Mouse (Mus musculus): ENCODE measurements at regions not wholly inside any gene's neighbourhood (a gene's known extent, or its start where the extent isn't known, plus 50 kb on each side); places are given as distances from the start of the nearest gene placed in this dataset.
A peak's percentile ranks its signal among the peaks of the same experiment; 100 is the strongest.

GRCm38 (mm10) chr7:115362117-115362516, 618.6 kb downstream of the Insc start:
- in situ Hi-C loops (cut with MboI; ENCODE audit: low pct_ligation_motif_present, low pct_unique_long_range_greater_than_20kb, low sequenced_read_pairs) (no loop called here), dilution Hi-C loops (cut with MboI; ENCODE audit: extremely low pct_ligation_motif_present, extremely low pct_unique_long_range_greater_than_20kb, low sequenced_read_pairs) (no loop called here)
- TF ChIP-seq BHLHE40 (IDR thresholded peaks at IDR 0.05; ENCODE audit: low read depth, low read length) (no peak), JUN (IDR thresholded peaks at IDR 0.05; ENCODE audit: insufficient read depth, low read depth, low read length) (no peak), PAX5 (IDR thresholded peaks at IDR 0.05; ENCODE audit: low read length) (no peak), CTCF (conservative IDR thresholded peaks at IDR 0.05 in 1 of 2, IDR thresholded peaks at IDR 0.05 in 1 of 2; ENCODE audit: low read depth in 2 of 2, low read length in 2 of 2) (peak in 1 of 2 experiments; percentile 19; a peak in 1 of 4 replicates), ZMIZ1 (IDR thresholded peaks at IDR 0.05; ENCODE audit: low read depth, low read length) (no peak), E2F4 (IDR thresholded peaks at IDR 0.05; ENCODE audit: insufficient replicate concordance, low read depth, low read length) (no peak), EP300 (IDR thresholded peaks at IDR 0.05; ENCODE audit: low read length) (no peak), ZKSCAN1 (IDR thresholded peaks at IDR 0.05; ENCODE audit: borderline replicate concordance, low read depth, low read length) (no peak)

GRCm38 (mm10) chr7:115366910-115367309, 623.4 kb downstream of the Insc start:
- H3K9me3 ChIP-seq (replicated peaks; ENCODE audit: low read length) = no peaks in the 10 kb centered on the region
- no peaks in the 10 kb centered on the region for H3K4me1 ChIP-seq (ENCODE audit: control insufficient read depth in 1 of 2, insufficient read depth in 2 of 2)
- H3K4me2 ChIP-seq (ENCODE audit: insufficient read depth, low read depth, poor library complexity, severe bottlenecking) = no peak overlapping the region
- no peaks in the 10 kb centered on the region for H3K36me3 ChIP-seq (replicated peaks in 1 of 2; ENCODE audit: control insufficient read depth in 1 of 2, insufficient read depth in 1 of 2, low read length in 1 of 2)
- H3K79me2 ChIP-seq (replicated peaks; ENCODE audit: control insufficient read depth, extremely low read depth, insufficient read depth, poor library complexity, severe bottlenecking) = no peaks in the 10 kb centered on the region
- TF ChIP-seq MEF2A (IDR thresholded peaks at IDR 0.05; ENCODE audit: borderline replicate concordance, low read depth, low read length) = no peak
- TF ChIP-seq MAFK (IDR thresholded peaks at IDR 0.05; ENCODE audit: insufficient replicate concordance, low read length) = no peak
- TF ChIP-seq USF2 (conservative IDR thresholded peaks at IDR 0.05; ENCODE audit: low read depth, low read length) = no peak
- no peak for TF ChIP-seq ZNF384 (IDR thresholded peaks at IDR 0.05; ENCODE audit: low read depth, low read length)
- peak; percentile 76 for TF ChIP-seq SMC3 (IDR thresholded peaks at IDR 0.05; ENCODE audit: low read depth, low read length)
- no peak for TF ChIP-seq ZMIZ1 (IDR thresholded peaks at IDR 0.05; ENCODE audit: low read depth, low read length)
- TF ChIP-seq PAX5 (IDR thresholded peaks at IDR 0.05; ENCODE audit: low read length) = no peak
- no peak for TF ChIP-seq UBTF (IDR thresholded peaks at IDR 0.05; ENCODE audit: low read depth, low read length)
- TF ChIP-seq EP300 (IDR thresholded peaks at IDR 0.05; ENCODE audit: low read length) = no peak
- TF ChIP-seq GABPA (IDR thresholded peaks at IDR 0.05; ENCODE audit: insufficient replicate concordance, low read depth, low read length) = no peak
- no peak for TF ChIP-seq HCFC1 (IDR thresholded peaks at IDR 0.05; ENCODE audit: low read depth, low read length)
- TF ChIP-seq POLR2A (IDR thresholded peaks at IDR 0.05; ENCODE audit: low read depth, low read length) = no peak
- TF ChIP-seq RAD21 (IDR thresholded peaks at IDR 0.05; ENCODE audit: low read depth, low read length) = peak; percentile 67
- TF ChIP-seq ZC3H11A (IDR thresholded peaks at IDR 0.05; ENCODE audit: low read depth, low read length) = 0 out of 2 replicates have a peak, but pooled peaks have one; percentile 8
- TF ChIP-seq CTCF (conservative IDR thresholded peaks at IDR 0.05 in 1 of 2, IDR thresholded peaks at IDR 0.05 in 1 of 2; ENCODE audit: low read depth in 2 of 2, low read length in 2 of 2) = peak; percentile 64 to 83
- TF ChIP-seq NRF1 (IDR thresholded peaks at IDR 0.05; ENCODE audit: low read depth, low read length) = no peak
- DNase-seq (ENCODE audit: extremely low read depth) = peak; percentile 43
- H3K4me3 ChIP-seq (replicated peaks in 1 of 3; ENCODE audit: low read depth in 2 of 3, low read length in 2 of 3, poor library complexity in 1 of 3) = no peak overlapping the region
- H3K27ac ChIP-seq (ENCODE audit: insufficient read depth, low read depth) = no peak overlapping the region
- in situ Hi-C loops (cut with MboI; ENCODE audit: low pct_ligation_motif_present, low pct_unique_long_range_greater_than_20kb, low sequenced_read_pairs) (no loop called here), dilution Hi-C loops (cut with MboI; ENCODE audit: extremely low pct_ligation_motif_present, extremely low pct_unique_long_range_greater_than_20kb, low sequenced_read_pairs) (no loop called here)
- no peaks in the 10 kb centered on the region for H3K27me3 ChIP-seq (replicated peaks)
- H3K9ac ChIP-seq (ENCODE audit: insufficient read depth, low read depth) = no peak overlapping the region

More at GRCm38 (mm10) chr7:115362117-115362516, 618.6 kb downstream of the Insc start:
- no peak for DNase-seq (ENCODE audit: extremely low read depth)
- no peak overlapping the region for H3K27ac ChIP-seq (ENCODE audit: insufficient read depth, low read depth)
- no peaks in the 10 kb centered on the region for H3K27me3 ChIP-seq (replicated peaks)
- H3K4me1 ChIP-seq (ENCODE audit: control insufficient read depth in 1 of 2, insufficient read depth in 2 of 2) = no peaks in the 10 kb centered on the region
- no peaks in the 10 kb centered on the region for H3K36me3 ChIP-seq (replicated peaks in 1 of 2; ENCODE audit: control insufficient read depth in 1 of 2, insufficient read depth in 1 of 2, low read length in 1 of 2)
- H3K9me3 ChIP-seq (replicated peaks; ENCODE audit: low read length) = no peaks in the 10 kb centered on the region
- H3K79me2 ChIP-seq (replicated peaks; ENCODE audit: control insufficient read depth, extremely low read depth, insufficient read depth, poor library complexity, severe bottlenecking) = no peaks in the 10 kb centered on the region
- H3K9ac ChIP-seq (ENCODE audit: insufficient read depth, low read depth) = no peak overlapping the region
- H3K4me2 ChIP-seq (ENCODE audit: insufficient read depth, low read depth, poor library complexity, severe bottlenecking) = no peak overlapping the region
- H3K4me3 ChIP-seq (replicated peaks in 1 of 3; ENCODE audit: low read depth in 2 of 3, low read length in 2 of 3, poor library complexity in 1 of 3) = no peak overlapping the region

All from CH12.LX (cell line).